Mouse (Mus musculus): ENCODE data around the gene Mus81.

GRCm38 (mm10) chr19:5461411-5461810, 26.8 kb downstream of the Mus81 start:
- TF ChIP-seq CTCF (IDR thresholded peaks at IDR 0.05; ENCODE audit: control insufficient read depth, insufficient read depth, low read length) (no peak), POLR2A (IDR thresholded peaks at IDR 0.05; ENCODE audit: borderline replicate concordance, control insufficient read depth, low read depth, low read length) (no peak)

Measured in bone marrow, adult 2 months (tissue).